Mouse (Mus musculus): ENCODE measurements around the gene Rab30.

DNA sequence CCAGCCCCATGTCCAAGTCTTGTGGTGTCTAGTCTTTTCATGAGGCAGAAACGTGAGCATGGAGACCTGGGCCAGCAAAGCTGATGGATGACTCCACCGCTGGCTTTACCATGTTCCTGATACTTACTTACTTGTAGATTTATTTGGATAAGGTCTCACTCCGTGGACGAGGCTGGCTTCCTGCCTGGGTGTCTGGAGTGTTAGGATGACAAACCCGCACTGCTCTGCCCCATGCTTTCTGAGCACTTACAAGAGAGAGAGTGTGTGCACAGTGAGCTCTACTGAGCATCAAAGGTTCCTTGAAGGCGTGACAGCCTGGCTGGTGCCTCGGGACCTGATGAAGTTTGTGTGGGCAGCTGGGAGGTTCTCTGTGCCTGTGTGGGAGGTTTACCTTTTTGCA lies 27.5 kb downstream of the Rab30 start:
- TF ChIP-seq CTCF (IDR thresholded peaks at IDR 0.05) (no peak), EP300 (IDR thresholded peaks at IDR 0.05) (no peak)

Data from lung, postnatal 0 days (tissue).